Mouse (Mus musculus): ENCODE results near the gene Col11a2.

Gene Col11a2

GRCm38 (mm10) chr17:34104804-34105203 is 65.6 kb downstream of the Col11a2 start:
- DNase-seq (ENCODE audit: low spot score in 2 of 2): no peak

- no peak for DNase-seq (ENCODE audit: low spot score in 2 of 2)
Observed at GRCm38 (mm10) chr17:34106555-34106954, 67.3 kb downstream of the Col11a2 start.

GRCm38 (mm10) chr17:34107109-34107867 is 68.1 kb downstream of the Col11a2 start:
- DNase-seq (ENCODE audit: low spot score in 2 of 2): no peak

- no peak for DNase-seq (ENCODE audit: low spot score in 2 of 2)
Observed at GRCm38 (mm10) chr17:34108460-34108859, 69.2 kb downstream of the Col11a2 start.

- no peak for DNase-seq (ENCODE audit: low spot score in 2 of 2)
Observed at GRCm38 (mm10) chr17:34109038-34109805, 70.0 kb downstream of the Col11a2 start.

DNA sequence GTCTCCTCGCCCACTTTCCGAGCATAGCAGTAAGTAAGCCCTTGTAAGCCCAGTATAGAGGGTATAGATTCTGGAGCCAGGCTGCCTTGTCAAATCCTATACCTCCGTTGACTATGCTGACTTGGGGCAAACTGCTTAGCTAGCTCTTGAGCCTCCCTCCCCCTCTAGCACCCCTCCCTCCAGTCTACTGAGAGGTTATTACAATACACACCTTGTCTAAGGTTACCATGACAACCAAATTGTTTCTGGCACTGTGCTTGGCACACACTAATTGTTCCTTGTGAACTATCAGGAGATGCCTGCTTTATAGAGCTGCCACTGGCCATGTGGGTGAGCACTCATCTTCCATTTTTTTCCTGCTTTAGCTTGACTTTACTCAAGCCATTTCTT is 70.6 kb downstream of the Col11a2 start:
- DNase-seq (ENCODE audit: low spot score in 2 of 2): no peak

GRCm38 (mm10) chr17:34110309-34110708 is 71.1 kb downstream of the Col11a2 start:
- DNase-seq (ENCODE audit: low spot score in 2 of 2): no peak

DNA sequence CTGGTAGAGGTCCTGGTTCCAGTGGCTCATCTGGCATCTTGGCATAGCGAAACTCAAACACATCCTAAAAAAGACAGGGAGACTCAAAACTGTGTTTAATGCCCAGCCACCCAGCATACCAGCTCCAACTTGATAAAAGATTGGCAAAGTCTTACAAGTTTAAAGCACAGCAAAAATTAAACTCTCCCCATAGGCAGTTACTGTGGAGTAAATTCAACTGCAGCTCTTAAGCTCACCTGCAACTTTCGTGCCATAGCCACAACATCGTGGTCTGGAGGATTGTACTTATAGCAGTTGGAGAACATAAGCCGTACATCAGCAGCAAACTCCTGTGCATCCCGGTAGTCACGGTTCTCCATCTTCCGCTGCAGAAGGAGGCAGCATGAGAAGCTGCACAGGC is 74.9 kb downstream of the Col11a2 start:
- no peak for DNase-seq (ENCODE audit: low spot score in 2 of 2)
